Mouse (Mus musculus) cerebellum, postnatal 4 days (tissue): Measurements from ENCODE around the gene Fbl.

Experiments used
- DNase-seq, 2 experiments: peaks; one replicate each; pipeline ENCODE4 v3.0.0; 2022; ENCODE audit warnings: low spot score in 2 of 2, mixed read lengths in 1 of 2

Fbl gene

GRCm38 (mm10) chr7:28169489-28170422, at the start of gene Fbl:
Gene Fbl, plus strand, starts transcription at chr7:28169710.
- peak; percentile 63 to 89 for DNase-seq

- no peak for DNase-seq
These were observed 40.3 kb upstream of the Fbl start, which contains the start of gene 9530053A07Rik for GRCm38 (mm10) chr7:28129166-28129565. Gene 9530053A07Rik, plus strand, starts transcription at chr7:28129466.

GRCm38 (mm10) chr7:28137613-28138012, 31.9 kb upstream of the Fbl start:
- peak in 1 of 2 experiments; percentile 61 for DNase-seq

DNA sequence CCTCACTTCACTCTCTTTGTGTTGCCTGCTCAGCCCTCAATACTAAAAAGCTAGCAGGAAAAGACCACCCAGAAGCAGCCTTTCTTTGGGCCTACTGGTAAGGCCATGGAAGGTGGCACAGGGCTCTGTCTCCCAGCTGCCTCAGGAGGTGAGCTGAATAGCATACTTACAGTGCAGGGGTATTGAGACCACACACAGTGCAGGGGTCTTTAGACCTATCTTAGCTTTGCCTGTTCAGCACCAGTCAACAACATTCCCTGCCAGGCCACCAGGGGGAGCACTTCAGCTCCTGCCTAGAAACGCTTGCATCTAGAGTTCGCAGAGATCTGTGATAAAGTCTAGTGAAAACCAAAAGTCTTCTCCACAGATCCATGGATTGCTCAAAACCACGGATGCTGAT, 21.2 kb upstream of the Fbl start:
- DNase-seq, result peak; percentile 54 to 71

- no peak for DNase-seq
These were observed 19.7 kb upstream of the Fbl start for GRCm38 (mm10) chr7:28149841-28150240.

DNA sequence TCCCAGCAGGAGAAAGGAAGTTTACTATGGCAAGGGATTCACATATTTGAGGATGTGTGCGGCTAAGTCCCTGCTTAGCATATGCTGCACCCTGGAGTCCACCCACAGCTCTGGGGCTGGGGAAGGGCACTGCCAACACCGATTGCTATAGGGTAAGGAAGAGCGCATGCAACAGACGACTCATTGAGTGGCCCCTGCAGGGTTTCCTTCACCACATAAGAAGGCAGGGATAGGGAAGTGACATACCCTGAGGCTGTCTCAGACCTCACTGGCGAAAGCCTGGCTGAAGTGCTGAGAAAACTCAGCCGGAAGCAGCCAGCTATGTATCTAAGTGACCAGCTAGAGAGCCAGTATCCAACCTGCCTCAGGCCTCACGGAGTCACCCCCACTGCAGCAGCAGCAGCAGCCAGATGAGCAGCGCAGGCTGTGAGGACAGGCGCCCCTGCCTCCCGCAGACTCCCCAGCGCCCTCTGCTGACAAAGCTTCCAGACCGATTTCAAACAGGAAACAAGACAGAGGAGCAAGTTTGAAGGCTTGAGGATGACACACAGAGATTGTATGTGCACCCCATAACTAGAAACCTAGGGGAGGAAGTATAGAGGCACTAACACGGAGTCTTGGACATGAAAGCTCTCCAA, 17.8 kb upstream of the Fbl start:
- DNase-seq, result peak in 1 of 2 experiments; percentile 47

GRCm38 (mm10) chr7:28153595-28153994, 15.9 kb upstream of the Fbl start:
- DNase-seq, result peak in 1 of 2 experiments; percentile 22

DNA sequence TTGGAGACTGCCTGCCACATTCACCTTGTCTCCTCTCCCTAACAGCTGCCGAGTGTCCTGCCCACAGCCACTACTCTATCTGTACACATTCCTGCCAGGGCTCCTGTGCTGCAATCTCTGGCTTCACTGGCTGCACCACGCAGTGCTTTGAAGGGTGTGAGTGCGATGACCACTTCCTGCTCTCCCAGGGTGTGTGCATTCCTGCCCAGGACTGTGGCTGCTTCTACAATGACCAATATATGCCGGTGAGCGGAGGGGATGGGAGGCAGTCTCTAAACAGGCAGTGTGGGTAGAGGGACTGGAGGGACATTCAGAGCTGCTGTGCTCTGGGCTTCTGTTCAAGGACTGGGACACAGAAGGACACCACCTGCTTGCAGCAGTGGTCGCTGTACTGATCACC, 10.2 kb upstream of the Fbl start:
- no peak for DNase-seq

DNA sequence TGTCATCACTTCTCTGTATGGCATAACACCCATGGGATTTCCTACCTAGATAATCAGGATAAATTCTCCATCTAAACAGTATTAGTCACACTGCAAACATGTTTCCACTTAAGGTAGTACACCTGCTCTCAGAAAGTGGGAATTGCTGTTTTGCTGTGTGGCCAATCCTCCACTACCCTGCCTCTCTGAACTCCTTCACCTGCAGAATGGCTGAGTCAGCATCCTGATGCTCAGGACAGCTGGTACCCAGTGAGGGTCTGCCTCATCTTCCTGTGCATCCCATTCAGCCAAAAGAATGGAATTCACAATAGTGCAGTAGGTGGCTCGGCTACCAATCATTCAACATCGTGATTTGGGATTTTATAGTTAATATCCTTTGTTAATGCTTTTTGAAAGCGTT, 9.6 kb upstream of the Fbl start:
- DNase-seq, result no peak

DNA sequence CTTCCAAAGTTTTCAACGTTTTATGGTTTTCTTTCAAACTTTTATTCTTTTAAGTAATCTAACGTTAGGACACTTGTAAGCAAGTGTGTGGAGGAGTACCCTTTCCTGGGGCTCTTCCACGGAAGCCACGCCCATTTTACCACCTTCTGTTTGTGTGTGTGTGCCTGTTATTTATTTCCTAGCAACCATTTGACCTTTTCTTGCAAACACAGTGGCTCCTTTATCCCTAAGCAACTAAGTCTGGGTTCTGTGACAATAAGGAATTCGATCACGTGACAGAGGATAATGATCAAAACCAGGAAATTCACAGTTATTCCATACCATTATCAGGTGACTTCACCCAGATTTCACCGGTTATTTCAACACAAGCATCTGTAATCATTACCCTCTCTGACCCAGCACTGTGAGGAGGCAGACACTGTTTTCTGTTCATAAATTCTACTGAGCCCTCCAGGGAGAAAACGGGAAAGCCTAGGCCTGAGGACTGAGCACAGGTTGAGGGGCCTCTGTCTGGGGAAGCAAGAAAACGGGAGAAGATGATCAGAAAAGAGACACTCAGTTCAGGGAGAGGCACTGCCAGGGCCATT, 8.3 kb upstream of the Fbl start:
- DNase-seq, result no peak

DNA sequence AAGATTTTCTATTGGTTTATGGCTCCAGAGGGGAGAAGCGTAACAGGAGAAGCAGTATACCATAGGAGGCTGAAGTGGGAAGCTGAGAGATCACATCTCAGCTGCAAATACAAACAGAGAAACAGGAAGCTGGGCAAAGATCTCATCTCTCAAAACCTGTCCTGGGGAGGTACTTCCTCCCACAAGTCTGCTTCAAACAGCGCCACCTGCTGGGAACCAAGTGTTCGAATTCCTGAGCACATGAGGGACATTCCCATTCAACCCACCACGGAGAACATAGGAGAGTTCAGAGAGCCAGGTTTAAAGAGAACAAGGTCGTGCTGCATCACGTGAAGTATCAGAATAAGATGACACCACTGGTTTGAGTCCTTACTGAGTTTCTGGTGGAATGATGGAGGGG, 4.1 kb upstream of the Fbl start:
- DNase-seq, result no peak

DNA sequence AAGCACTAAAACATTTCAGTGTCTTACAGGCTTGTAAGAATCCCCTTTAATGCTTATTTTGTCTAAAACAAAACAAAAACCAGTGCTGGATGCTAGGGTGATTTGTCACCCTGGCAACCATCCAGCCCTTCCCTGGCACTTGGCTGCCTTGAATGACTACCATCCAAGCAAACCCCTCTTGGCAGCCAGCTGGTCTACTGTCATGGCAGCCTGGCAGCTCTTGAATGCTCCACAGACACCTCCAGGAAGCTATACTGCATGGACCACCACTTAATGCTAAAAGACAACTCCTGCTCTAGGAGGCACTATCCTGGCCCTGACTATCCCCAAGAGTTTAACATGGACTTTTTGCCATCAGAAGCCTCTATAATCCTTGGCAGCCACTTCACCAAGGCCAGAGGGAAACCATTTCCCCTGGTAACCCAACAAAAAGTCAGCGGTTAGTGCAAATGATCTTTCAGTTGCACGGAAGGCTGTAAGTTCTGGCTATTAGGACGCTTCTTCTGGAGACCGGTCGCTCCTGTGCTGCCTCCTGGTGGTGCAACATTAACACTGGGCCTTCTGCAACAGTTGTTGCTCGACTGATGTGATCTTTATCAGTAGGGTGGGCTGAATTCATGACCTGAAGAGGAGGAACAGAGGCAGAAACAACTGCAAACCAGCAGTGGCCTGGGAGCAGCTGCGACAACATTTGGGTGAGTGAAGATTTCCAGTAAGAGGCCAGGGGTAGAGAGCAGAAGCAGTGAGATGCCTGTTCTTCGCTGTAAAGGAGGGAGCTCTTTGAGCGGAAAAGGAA, 992 bp upstream of the Fbl start:
- peak in 1 of 2 experiments; percentile 78 for DNase-seq

GRCm38 (mm10) chr7:28175358-28175757, 5.8 kb downstream of the Fbl start:
- no peak for DNase-seq

- peak; percentile 93 to 98 for DNase-seq
These were observed 9.7 kb downstream of the Fbl start, which contains the start of gene Dyrk1b for GRCm38 (mm10) chr7:28179228-28179627. Gene Dyrk1b, plus strand, starts transcription at chr7:28179469.

- DNase-seq, result peak; percentile 77 to 91
These were observed 10.3 kb downstream of the Fbl start for GRCm38 (mm10) chr7:28179741-28180377.

DNA sequence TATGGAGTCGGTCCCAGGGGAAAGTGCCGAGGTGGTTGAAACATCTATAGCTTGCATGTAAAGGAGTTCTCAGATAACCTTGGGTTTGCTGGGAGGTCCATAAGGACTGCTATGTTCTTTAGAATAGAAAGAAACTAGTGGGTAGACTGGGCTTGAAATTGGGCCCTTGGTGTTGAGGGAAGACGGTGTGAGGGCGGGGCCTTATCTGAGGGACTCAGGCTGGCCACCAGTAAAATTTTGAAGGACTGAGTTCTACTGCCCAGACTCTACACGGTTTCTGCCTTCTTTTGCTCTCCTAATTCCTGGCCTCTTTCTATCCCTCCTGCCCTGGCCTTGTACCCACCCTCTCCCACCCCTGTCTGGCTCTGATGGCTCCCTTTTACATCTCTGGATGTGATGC, 11.4 kb downstream of the Fbl start:
- DNase-seq, result no peak

- no peak for DNase-seq
These were observed 11.9 kb downstream of the Fbl start for GRCm38 (mm10) chr7:28181376-28181775.

- no peak for DNase-seq
These were observed 12.8 kb downstream of the Fbl start for GRCm38 (mm10) chr7:28182320-28182719.

DNA sequence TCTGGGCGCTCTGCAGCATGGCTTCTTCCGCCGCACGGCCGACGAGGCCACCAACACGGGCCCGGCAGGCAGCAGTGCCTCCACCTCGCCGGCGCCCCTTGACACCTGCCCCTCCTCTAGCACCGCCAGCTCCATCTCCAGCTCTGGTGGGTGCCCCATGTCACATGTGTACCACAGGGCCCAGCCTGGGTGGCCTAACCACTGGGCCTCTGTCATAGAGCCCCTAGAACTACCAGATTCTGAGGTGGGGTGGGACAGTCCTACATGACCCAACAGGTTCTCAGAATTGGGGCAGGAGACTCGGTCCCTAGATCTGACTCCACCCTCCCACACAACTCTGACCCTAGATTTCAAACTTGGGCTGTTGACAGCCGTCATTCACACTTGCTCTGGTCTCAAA, 16.4 kb downstream of the Fbl start:
- DNase-seq, result no peak

- no peak for DNase-seq
These were observed 17.1 kb downstream of the Fbl start for GRCm38 (mm10) chr7:28186631-28187030.

- DNase-seq, result no peak
These were observed 22.0 kb downstream of the Fbl start for GRCm38 (mm10) chr7:28191489-28191888.
